Mouse (Mus musculus) cerebellum, adult 2 months (tissue): ENCODE results near the gene Gm19668.

Experiments
- CTCF ChIP-seq: fragments of 200-500 bp; IDR thresholded peaks from 2 replicates; pipeline ENCODE4 v1.5.1; 2011; ENCODE audit warnings: low read depth, mild to moderate bottlenecking, control low read depth, low read length, moderate library complexity, borderline replicate concordance; ENCODE audit not compliant: insufficient read depth
- POLR2A ChIP-seq: fragments of 200-500 bp; IDR thresholded peaks from 2 replicates; pipeline ENCODE4 v1.6.1; 2011; ENCODE audit warnings: low read length, control low read depth, borderline replicate concordance; ENCODE audit not compliant: insufficient read depth

DNA sequence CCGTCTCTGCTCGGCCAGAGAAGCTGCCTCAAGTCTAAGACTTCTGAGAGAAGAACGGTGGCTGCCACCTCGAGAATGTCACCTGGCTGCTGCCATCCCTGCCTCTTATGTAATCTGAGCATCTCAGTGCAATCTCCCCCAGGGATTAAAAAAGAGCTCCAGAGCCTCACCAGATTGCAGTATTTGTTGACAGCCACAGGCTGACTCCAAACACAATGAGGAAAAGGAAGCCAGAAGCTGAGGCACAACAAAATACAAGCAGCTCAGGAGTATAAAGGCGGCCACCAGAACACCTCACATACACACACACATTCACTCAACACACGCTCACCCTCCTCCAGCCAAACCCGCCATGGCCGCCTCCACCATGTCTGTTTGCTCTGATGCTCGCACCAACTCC, 36.7 kb upstream of the Gm19668 start, which contains the start of gene Krtap10-10:
- no peak for TF ChIP-seq CTCF
- TF ChIP-seq POLR2A, result no peak
